Mouse (Mus musculus) liver, adult 2 months (tissue): ENCODE data around the gene Cyfip1.

ENCODE experiments used
- CTCF ChIP-seq: fragments of 200-500 bp; IDR thresholded peaks from 2 replicates; pipeline ENCODE4 v1.5.1; 2011; ENCODE audit warnings: low read depth, low read length, control low read depth
- POLR2A ChIP-seq: fragments of 200-500 bp; IDR thresholded peaks from 2 replicates; pipeline ENCODE4 v1.6.1; 2011; ENCODE audit warnings: low read length, control low read depth; ENCODE audit not compliant: insufficient read depth; ENCODE audit errors: extremely low read depth

- TF ChIP-seq POLR2A (no peak), CTCF (no peak)
Measured at GRCm38 (mm10) chr7:55938341-55938740, 96.8 kb downstream of the Cyfip1 start.
